Mouse (Mus musculus): ENCODE results near the gene Mypop. TPM values are rescaled to one million over a fixed set of nuclear protein-coding genes. Genes with fewer than 3 reads are reported as not detected.

Mypop gene
- polyA plus RNA-seq (2014; fragmentation: Illumina TruSeq; extraction: RNeasy Lipid Tissue Mini Kit (QIAGEN cat#74804)): 0.46 TPM

GRCm38 (mm10) chr7:18990601-18991295, at the start of gene Mypop:
TSS of gene Mypop (plus strand) at chr7:18991245.

GRCm38 (mm10) chr7:18987100-18987499, 3.9 kb upstream of the Mypop start, which contains the start of gene Nanos2:
TSS of gene Nanos2 (plus strand) at chr7:18987400.

GRCm38 (mm10) chr7:19003902-19004630, 13.0 kb downstream of the Mypop start, which contains the start of gene Irf2bp1:
TSS of gene Irf2bp1 (plus strand) at chr7:19004044.

GRCm38 (mm10) chr7:19023357-19023814, 32.3 kb downstream of the Mypop start, which contains the start of gene Foxa3:
TSS of gene Foxa3 (minus strand) at chr7:19023538.

DNA sequence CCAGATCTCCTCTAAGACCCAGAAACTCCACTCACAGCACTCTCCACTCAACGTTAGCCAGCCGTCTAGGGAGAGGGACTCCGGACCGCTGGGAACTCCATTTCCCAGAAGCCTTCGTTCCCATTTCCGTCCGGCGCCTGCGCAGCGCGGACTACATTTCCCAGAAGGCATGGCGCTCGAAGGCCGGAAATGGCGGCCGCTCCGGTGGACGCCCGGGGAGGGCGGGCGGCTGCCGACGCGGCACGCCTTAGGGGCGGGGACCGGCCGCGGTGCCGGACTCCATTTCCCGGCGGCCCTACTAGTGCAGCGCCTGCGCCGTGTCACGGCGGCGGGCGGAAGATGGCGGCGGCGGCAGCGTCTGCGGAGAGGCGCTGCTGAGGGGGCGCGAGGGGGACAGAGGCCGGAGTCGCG, 33.1 kb downstream of the Mypop start, which contains the start of gene Sympk:
TSS of gene Sympk (plus strand) at position 282 of the 411 bp plus-strand sequence.

Other genes with a start within 250 kb of the Mypop start
- gene Psg19, start 192.7 kb upstream of the Mypop start, polyA plus RNA-seq (2014; fragmentation: Illumina TruSeq; extraction: RNeasy Lipid Tissue Mini Kit (QIAGEN cat#74804)): not detected
- 0.43 TPM for gene Psg17, start 169.6 kb upstream of the Mypop start, polyA plus RNA-seq (2014; fragmentation: Illumina TruSeq; extraction: RNeasy Lipid Tissue Mini Kit (QIAGEN cat#74804))
- 9.1 TPM for gene Mill2, start 151.3 kb upstream of the Mypop start, polyA plus RNA-seq (2014; fragmentation: Illumina TruSeq; extraction: RNeasy Lipid Tissue Mini Kit (QIAGEN cat#74804))
- not detected for gene Pglyrp1, start 119.9 kb upstream of the Mypop start, polyA plus RNA-seq (2014; fragmentation: Illumina TruSeq; extraction: RNeasy Lipid Tissue Mini Kit (QIAGEN cat#74804))
- 2.3 TPM for gene Ccdc61, start 80.8 kb upstream of the Mypop start, polyA plus RNA-seq (2014; fragmentation: Illumina TruSeq; extraction: RNeasy Lipid Tissue Mini Kit (QIAGEN cat#74804))
- 0.34 TPM for gene Nova2, start 65.4 kb upstream of the Mypop start, polyA plus RNA-seq (2014; fragmentation: Illumina TruSeq; extraction: RNeasy Lipid Tissue Mini Kit (QIAGEN cat#74804))
- gene Nanos2, start 3.8 kb upstream of the Mypop start, polyA plus RNA-seq (2014; fragmentation: Illumina TruSeq; extraction: RNeasy Lipid Tissue Mini Kit (QIAGEN cat#74804)): 0.48 TPM
- 1.9 TPM for gene Irf2bp1, start 12.8 kb downstream of the Mypop start, polyA plus RNA-seq (2014; fragmentation: Illumina TruSeq; extraction: RNeasy Lipid Tissue Mini Kit (QIAGEN cat#74804))
- 1.7 TPM for gene Foxa3, start 32.3 kb downstream of the Mypop start, polyA plus RNA-seq (2014; fragmentation: Illumina TruSeq; extraction: RNeasy Lipid Tissue Mini Kit (QIAGEN cat#74804))
- gene Sympk, start 33.1 kb downstream of the Mypop start, polyA plus RNA-seq (2014; fragmentation: Illumina TruSeq; extraction: RNeasy Lipid Tissue Mini Kit (QIAGEN cat#74804)): 5.5 TPM
- gene Rsph6a, start 63.4 kb downstream of the Mypop start, polyA plus RNA-seq (2014; fragmentation: Illumina TruSeq; extraction: RNeasy Lipid Tissue Mini Kit (QIAGEN cat#74804)): not detected
- 0.23 TPM for gene Dmwd, start 85.0 kb downstream of the Mypop start, polyA plus RNA-seq (2014; fragmentation: Illumina TruSeq; extraction: RNeasy Lipid Tissue Mini Kit (QIAGEN cat#74804))
- gene Dmpk, start 92.6 kb downstream of the Mypop start, polyA plus RNA-seq (2014; fragmentation: Illumina TruSeq; extraction: RNeasy Lipid Tissue Mini Kit (QIAGEN cat#74804)): 5.7 TPM
- 1.9 TPM for gene Six5, start 103.3 kb downstream of the Mypop start, polyA plus RNA-seq (2014; fragmentation: Illumina TruSeq; extraction: RNeasy Lipid Tissue Mini Kit (QIAGEN cat#74804))
- gene Gm4969, start 127.1 kb downstream of the Mypop start, polyA plus RNA-seq (2014; fragmentation: Illumina TruSeq; extraction: RNeasy Lipid Tissue Mini Kit (QIAGEN cat#74804)): not detected
- gene Fbxo46, start 128.6 kb downstream of the Mypop start, polyA plus RNA-seq (2014; fragmentation: Illumina TruSeq; extraction: RNeasy Lipid Tissue Mini Kit (QIAGEN cat#74804)): 1.3 TPM
- 9.1 TPM for gene Qpctl, start 158.0 kb downstream of the Mypop start, polyA plus RNA-seq (2014; fragmentation: Illumina TruSeq; extraction: RNeasy Lipid Tissue Mini Kit (QIAGEN cat#74804))
- 1.4 TPM for gene Snrpd2, start 158.5 kb downstream of the Mypop start, polyA plus RNA-seq (2014; fragmentation: Illumina TruSeq; extraction: RNeasy Lipid Tissue Mini Kit (QIAGEN cat#74804))
- gene Gipr, start 174.9 kb downstream of the Mypop start, polyA plus RNA-seq (2014; fragmentation: Illumina TruSeq; extraction: RNeasy Lipid Tissue Mini Kit (QIAGEN cat#74804)): not detected
- not detected for gene Eml2, start 185.2 kb downstream of the Mypop start, polyA plus RNA-seq (2014; fragmentation: Illumina TruSeq; extraction: RNeasy Lipid Tissue Mini Kit (QIAGEN cat#74804))
- gene Gpr4, start 221.3 kb downstream of the Mypop start, polyA plus RNA-seq (2014; fragmentation: Illumina TruSeq; extraction: RNeasy Lipid Tissue Mini Kit (QIAGEN cat#74804)): 1.4 TPM
- gene Opa3, start 237.1 kb downstream of the Mypop start, polyA plus RNA-seq (2014; fragmentation: Illumina TruSeq; extraction: RNeasy Lipid Tissue Mini Kit (QIAGEN cat#74804)): 9.0 TPM

Data from ovary, adult 10 weeks (tissue).